ENCODE assay signal across 8 mouse cellular contexts in genomic region chr11:50025721-50026520, GRCm38 (mm10). TPM values are rescaled to one million over a fixed set of nuclear protein-coding genes. Genes with fewer than 3 reads are reported as not detected.
DNase-seq lines count a peak whose midpoint lies in the region; ATAC-seq and TF ChIP-seq lines count a peak whose summit lies in the region.

No protein-coding gene starts in this region.

- H3K9me3 ChIP-seq in E14TG2a.4 (ENCODE audit: low read length), result peaks cover 10% of the 10 kb centered on the region; the same call in 1 of the 2 replicates
- no peaks in the 10 kb centered on the region for H3K9me3 ChIP-seq in forebrain, embryonic 12.5 days
- no peaks in the 10 kb centered on the region for H3K9me3 ChIP-seq in limb, embryonic 14.5 days (ENCODE audit: control insufficient read depth, low read length)
- H3K9me3 ChIP-seq in stomach, embryonic 14.5 days (ENCODE audit: control insufficient read depth, low read depth, low read length), result no peaks in the 10 kb centered on the region

- H3K4me1 ChIP-seq in E14TG2a.4 (replicated peaks; ENCODE audit: low read depth, low read length), result peaks cover 11% of the 10 kb centered on the region
- H3K4me1 ChIP-seq in forebrain, embryonic 12.5 days, result peaks cover 33% of the 10 kb centered on the region
- peaks cover 18% of the 10 kb centered on the region for H3K4me1 ChIP-seq in limb, embryonic 14.5 days (ENCODE audit: control insufficient read depth, insufficient read depth, low read length)
- 0 out of 2 replicates have a peak, but pooled peaks cover 5% of the 10 kb centered on the region for H3K4me1 ChIP-seq in stomach, embryonic 14.5 days (ENCODE audit: control insufficient read depth, insufficient read depth, low read length)

- no peak for TF ChIP-seq CTCF in E14TG2a.4 (conservative IDR thresholded peaks at IDR 0.05; ENCODE audit: low read length)

- DNase-seq in embryo, embryonic 10.5 days (ENCODE audit: low spot score), result peak; percentile 58
- DNase-seq in embryo, embryonic 9.5 days (ENCODE audit: extremely low spot score), result no peak
- DNase-seq in limb, embryonic 14.5 days (ENCODE audit: low spot score), result no peak
- DNase-seq in left cerebral cortex, adult 11 months (ENCODE audit: low spot score), result no peak

- peak overlapping the region; percentile 99 for H3K9ac ChIP-seq in forebrain, embryonic 12.5 days
- H3K9ac ChIP-seq in limb, embryonic 14.5 days (ENCODE audit: low read depth, low read length, severe bottlenecking), result peak overlapping the region; percentile 98
- H3K9ac ChIP-seq in stomach, embryonic 14.5 days (replicated peaks; ENCODE audit: low read depth, low read length), result peak overlapping the region; percentile 92

- no peaks in the 10 kb centered on the region for H3K36me3 ChIP-seq in E14TG2a.4 (ENCODE audit: insufficient read depth, low read length)
- no peaks in the 10 kb centered on the region for H3K36me3 ChIP-seq in forebrain, embryonic 12.5 days (replicated peaks)
- no peaks in the 10 kb centered on the region for H3K36me3 ChIP-seq in limb, embryonic 14.5 days (ENCODE audit: control insufficient read depth, insufficient read depth, low read length)
- H3K36me3 ChIP-seq in stomach, embryonic 14.5 days (ENCODE audit: control insufficient read depth, insufficient read depth, low read length), result no peaks in the 10 kb centered on the region

- peak overlapping the region; percentile 85 for H3K4me3 ChIP-seq in E14TG2a.4 (replicated peaks; ENCODE audit: low read length)
- H3K4me3 ChIP-seq in forebrain, embryonic 12.5 days (replicated peaks), result peak overlapping the region; percentile 97
- H3K4me3 ChIP-seq in limb, embryonic 14.5 days (replicated peaks; ENCODE audit: low read length), result peak overlapping the region; percentile 97
- peak overlapping the region; percentile 95 for H3K4me3 ChIP-seq in stomach, embryonic 14.5 days (ENCODE audit: low read depth, low read length)

- H3K27me3 ChIP-seq in E14TG2a.4 (ENCODE audit: insufficient read depth, low read length), result peaks cover 55% of the 10 kb centered on the region
- H3K27me3 ChIP-seq in forebrain, embryonic 12.5 days, result peaks cover 11% of the 10 kb centered on the region
- H3K27me3 ChIP-seq in limb, embryonic 14.5 days (ENCODE audit: control insufficient read depth, insufficient read depth, low read length), result no peaks in the 10 kb centered on the region
- H3K27me3 ChIP-seq in stomach, embryonic 14.5 days (ENCODE audit: control insufficient read depth, insufficient read depth, low read length), result no peaks in the 10 kb centered on the region

- no peak; the same call in 1 of the 2 replicates for ATAC-seq in forebrain, embryonic 12.5 days (ENCODE audit: low FRiP score)
- peak; percentile 4; the same call in 1 of the 2 replicates for ATAC-seq in limb, embryonic 14.5 days (ENCODE audit: low FRiP score, low read depth)
- peak; percentile 7; the same call in 1 of the 2 replicates for ATAC-seq in stomach, embryonic 14.5 days (ENCODE audit: insufficient number of reproducible peaks, insufficient read depth, low FRiP score, low read depth)
- no peak for ATAC-seq in monocyte, adult 5-6 weeks (replicated peaks; ENCODE audit: insufficient number of reproducible peaks, low FRiP score, low TSS enrichment, poor library complexity, severe bottlenecking)

- WGBS in forebrain, embryonic 12.5 days, result 4% methylated on average over 24 of the region's 24 CpGs
- WGBS in limb, embryonic 14.5 days, result 6% methylated on average over 19 of the region's 24 CpGs
- WGBS in stomach, embryonic 14.5 days, result 5% methylated on average over 24 of the region's 24 CpGs

- H3K27ac ChIP-seq in forebrain, embryonic 12.5 days, result peak overlapping the region; percentile 95
- peak overlapping the region; percentile 91 for H3K27ac ChIP-seq in limb, embryonic 14.5 days (replicated peaks; ENCODE audit: low read depth, low read length)
- peak overlapping the region; percentile 55 for H3K27ac ChIP-seq in stomach, embryonic 14.5 days (ENCODE audit: low read length)

- TF ChIP-seq POLR2A in limb, embryonic 14.5 days (IDR thresholded peaks at IDR 0.05; ENCODE audit: borderline replicate concordance, extremely low read depth, insufficient read depth, insufficient read length), result no peak

- H3K4me2 ChIP-seq in forebrain, embryonic 12.5 days, result peak overlapping the region; percentile 76
- peak overlapping the region; percentile 63 for H3K4me2 ChIP-seq in limb, embryonic 14.5 days (replicated peaks; ENCODE audit: low read depth, low read length, severe bottlenecking)
- H3K4me2 ChIP-seq in stomach, embryonic 14.5 days (replicated peaks; ENCODE audit: low read depth, low read length), result peak overlapping the region; percentile 87

RNA-seq across cellular contexts. Expression of gene Rnf130, which starts 0.8 kb away (rescaled TPM):
- 82.6 and 87.5 TPM in 2 replicates for polyA plus RNA-seq in forebrain, embryonic 12.5 days (2016; fragmentation: Nextera tagmentation; extraction: Ambion mirVana)
- 56.7 and 57.0 TPM in 2 replicates for polyA plus RNA-seq in limb, embryonic 14.5 days (2012; rRNA removed)
- 90.3 and 105 TPM in 2 replicates for polyA plus RNA-seq in limb, embryonic 14.5 days (2014; fragmentation: Nextera tagmentation; extraction: Ambion mirVana)
- polyA plus RNA-seq in stomach, embryonic 14.5 days (2014; fragmentation: Nextera tagmentation; extraction: Ambion mirVana), result 43.5 and 54.6 TPM in 2 replicates
- total RNA-seq in monocyte, adult 5-6 weeks (2017), result 335 to 628 TPM (median 575 TPM) in 3 replicates

Comparison
In these comparisons a context has a peak if more than half of its experiments do, and no peak if none do; other contexts are left out.
1. ATAC-seq: peak in limb, embryonic 14.5 days (single experiment) and stomach, embryonic 14.5 days (single experiment); none in forebrain, embryonic 12.5 days (single experiment) and monocyte, adult 5-6 weeks (single experiment).
2. Peak in every context shown above with its lines, with median percentiles within 50 percentile points of each other: H3K4me3 ChIP-seq, H3K27ac ChIP-seq, H3K4me2 ChIP-seq and H3K9ac ChIP-seq.